Mouse (Mus musculus): ENCODE results near the gene Rnf41. TPM values are rescaled to one million over a fixed set of nuclear protein-coding genes. Genes with fewer than 3 reads are reported as not detected.

Rnf41 gene
- total RNA-seq, 2 experiments from 2014 or later, result 69.5 to 71.8 TPM

- Histone ChIP-seq H3K27ac (no peak overlapping the region), H3K4me3 (no peak overlapping the region)
- TF ChIP-seq CTCF (conservative IDR thresholded peaks at IDR 0.05), result no peak
- DNase-seq (ENCODE audit: low spot score in 2 of 2), result no peak
Measured at GRCm38 (mm10) chr10:128441324-128442119, 30.1 kb downstream of the Rnf41 start.

- Histone ChIP-seq H3K27ac (no peak overlapping the region), H3K4me3 (no peak overlapping the region)
- no peak for DNase-seq (ENCODE audit: low spot score in 2 of 2)
- no peak for TF ChIP-seq CTCF (conservative IDR thresholded peaks at IDR 0.05)
Measured at GRCm38 (mm10) chr10:128442718-128443117, 31.3 kb downstream of the Rnf41 start.

- Histone ChIP-seq H3K27ac (no peak overlapping the region), H3K4me3 (no peak overlapping the region)
- no peak for DNase-seq (ENCODE audit: low spot score in 2 of 2)
- TF ChIP-seq CTCF (conservative IDR thresholded peaks at IDR 0.05), result no peak
Measured at GRCm38 (mm10) chr10:128444354-128444753, 32.9 kb downstream of the Rnf41 start.

- DNase-seq (ENCODE audit: low spot score in 2 of 2), result no peak
- Histone ChIP-seq H3K4me3 (no peak overlapping the region), H3K27ac (0 out of 2 replicates have a peak overlapping the region, but pooled peaks have one; percentile 14)
- no peak for TF ChIP-seq CTCF (conservative IDR thresholded peaks at IDR 0.05)
Measured at GRCm38 (mm10) chr10:128445407-128445806, 34.0 kb downstream of the Rnf41 start.

GRCm38 (mm10) chr10:128451014-128451413 lies 39.6 kb downstream of the Rnf41 start:
- TF ChIP-seq CTCF (conservative IDR thresholded peaks at IDR 0.05), result no peak
- Histone ChIP-seq H3K4me3 (no peak overlapping the region), H3K27ac (no peak overlapping the region)
- DNase-seq (ENCODE audit: low spot score in 2 of 2), result no peak

GRCm38 (mm10) chr10:128454471-128454870 lies 43.0 kb downstream of the Rnf41 start:
- TF ChIP-seq CTCF (conservative IDR thresholded peaks at IDR 0.05), result no peak
- no peak overlapping the region for H3K4me3 ChIP-seq
- no peak overlapping the region for H3K27ac ChIP-seq
- no peak for DNase-seq (ENCODE audit: low spot score in 2 of 2)

- TF ChIP-seq CTCF (conservative IDR thresholded peaks at IDR 0.05), result peak; percentile 72
- Histone ChIP-seq H3K27ac (peak overlapping the region; percentile 72), H3K4me3 (no peak overlapping the region)
- peak; percentile 76 to 81 for DNase-seq (ENCODE audit: low spot score in 2 of 2)
Measured at GRCm38 (mm10) chr10:128455280-128455679, 43.8 kb downstream of the Rnf41 start.

GRCm38 (mm10) chr10:128457676-128458075 lies 46.2 kb downstream of the Rnf41 start:
- Histone ChIP-seq H3K27ac (no peak overlapping the region), H3K4me3 (no peak overlapping the region)
- TF ChIP-seq CTCF (conservative IDR thresholded peaks at IDR 0.05), result no peak
- DNase-seq (ENCODE audit: low spot score in 2 of 2), result no peak

- peak; percentile 85 to 97 for DNase-seq (ENCODE audit: low spot score in 2 of 2)
- H3K27ac ChIP-seq, result peak overlapping the region; percentile 96
- TF ChIP-seq CTCF (conservative IDR thresholded peaks at IDR 0.05), result no peak
- H3K4me3 ChIP-seq, result peak overlapping the region; percentile 70
Measured at GRCm38 (mm10) chr10:128458348-128458718, 46.9 kb downstream of the Rnf41 start.

GRCm38 (mm10) chr10:128458719-128459408 lies 47.4 kb downstream of the Rnf41 start, which contains the start of gene Smarcc2:
Gene Smarcc2, plus strand, starts transcription at chr10:128459248.
- Histone ChIP-seq H3K4me3 (peak within 1 kb of the TSS; percentile 85), H3K27ac (peak within 1 kb of the TSS; percentile 96)
- peak; percentile 78 to 80 for DNase-seq (ENCODE audit: low spot score in 2 of 2)
- TF ChIP-seq CTCF (conservative IDR thresholded peaks at IDR 0.05), result peak; percentile 39

GRCm38 (mm10) chr10:128459409-128460269 lies 48.2 kb downstream of the Rnf41 start:
- TF ChIP-seq CTCF (conservative IDR thresholded peaks at IDR 0.05), result no peak
- Histone ChIP-seq H3K27ac (peak overlapping the region; percentile 96), H3K4me3 (peak overlapping the region; percentile 85)
- DNase-seq (ENCODE audit: low spot score in 2 of 2), result no peak

- TF ChIP-seq CTCF (conservative IDR thresholded peaks at IDR 0.05), result no peak
- H3K4me3 ChIP-seq, result peak overlapping the region; percentile 85
- H3K27ac ChIP-seq, result peak overlapping the region; percentile 94
Measured at GRCm38 (mm10) chr10:128460270-128460630, 48.8 kb downstream of the Rnf41 start.

GRCm38 (mm10) chr10:128474366-128474765 lies 62.9 kb downstream of the Rnf41 start:
- DNase-seq (ENCODE audit: low spot score in 2 of 2), result no peak
- no peak for TF ChIP-seq CTCF (conservative IDR thresholded peaks at IDR 0.05)
- no peak overlapping the region for H3K27ac ChIP-seq

More at GRCm38 (mm10) chr10:128460270-128460630, 48.8 kb downstream of the Rnf41 start:
- DNase-seq (ENCODE audit: low spot score in 2 of 2), result no peak

More at GRCm38 (mm10) chr10:128474366-128474765, 62.9 kb downstream of the Rnf41 start:
- H3K4me3 ChIP-seq, result no peak overlapping the region
